Mouse (Mus musculus): ENCODE data around the gene Prkrip1.

Gene Prkrip1

GRCm38 (mm10) chr5:136198474-136199391 is at the start of gene Prkrip1:
Prkrip1 (minus strand) TSS chr5:136198963.
- DNase-seq (ENCODE audit: low spot score in 2 of 2) = peak; percentile 80 to 94

DNA sequence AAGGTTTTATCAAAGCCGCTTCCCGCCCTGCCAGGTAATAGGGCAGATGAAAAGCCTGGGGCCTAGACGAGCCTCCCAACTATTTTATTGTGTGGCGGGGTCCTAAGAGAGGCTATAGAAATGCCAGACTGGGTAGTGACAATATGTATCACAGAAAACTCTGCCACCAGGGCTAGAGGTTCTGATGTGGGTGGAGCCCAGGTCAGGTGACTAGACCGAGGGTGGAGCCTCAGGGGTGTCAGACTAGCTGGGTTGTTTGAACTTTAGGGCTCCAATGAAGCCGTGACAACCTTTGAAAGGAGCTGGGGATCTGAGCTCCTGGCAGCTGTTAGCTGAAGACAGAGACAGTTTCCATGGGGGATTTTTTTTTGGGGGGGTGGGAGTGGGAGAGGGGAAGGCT is 49.7 kb upstream of the Prkrip1 start:
- no peak for DNase-seq (ENCODE audit: low spot score in 2 of 2)

DNA sequence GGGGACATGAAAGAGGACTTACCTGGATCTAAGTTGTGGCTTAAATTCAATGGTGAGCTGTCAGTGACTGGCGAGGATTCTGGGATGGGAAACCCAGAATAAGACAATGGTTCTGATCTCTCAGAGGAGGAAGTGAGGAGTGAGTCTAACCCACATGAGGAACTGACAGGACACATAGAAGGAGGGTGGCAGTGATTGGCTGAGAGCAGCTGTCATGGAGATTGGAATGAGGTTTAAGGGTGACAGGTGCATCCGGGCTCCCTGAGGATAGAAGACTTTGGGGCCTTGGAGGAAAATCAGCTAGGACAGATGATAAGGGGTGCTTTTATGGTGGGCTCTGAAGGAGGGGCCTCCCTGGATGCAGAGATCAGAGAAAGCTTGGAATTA is 47.7 kb upstream of the Prkrip1 start, which contains the start of gene Sh2b2:
Sh2b2 (minus strand) TSS at position 105 of the 387 bp plus-strand sequence.
- DNase-seq (ENCODE audit: low spot score in 2 of 2) = no peak

- DNase-seq (ENCODE audit: low spot score in 2 of 2) = no peak
Measured at GRCm38 (mm10) chr5:136245541-136246451, 47.0 kb upstream of the Prkrip1 start.

- peak; percentile 46 to 79 for DNase-seq (ENCODE audit: low spot score in 2 of 2)
Measured at GRCm38 (mm10) chr5:136244762-136245540, 46.2 kb upstream of the Prkrip1 start.

DNA sequence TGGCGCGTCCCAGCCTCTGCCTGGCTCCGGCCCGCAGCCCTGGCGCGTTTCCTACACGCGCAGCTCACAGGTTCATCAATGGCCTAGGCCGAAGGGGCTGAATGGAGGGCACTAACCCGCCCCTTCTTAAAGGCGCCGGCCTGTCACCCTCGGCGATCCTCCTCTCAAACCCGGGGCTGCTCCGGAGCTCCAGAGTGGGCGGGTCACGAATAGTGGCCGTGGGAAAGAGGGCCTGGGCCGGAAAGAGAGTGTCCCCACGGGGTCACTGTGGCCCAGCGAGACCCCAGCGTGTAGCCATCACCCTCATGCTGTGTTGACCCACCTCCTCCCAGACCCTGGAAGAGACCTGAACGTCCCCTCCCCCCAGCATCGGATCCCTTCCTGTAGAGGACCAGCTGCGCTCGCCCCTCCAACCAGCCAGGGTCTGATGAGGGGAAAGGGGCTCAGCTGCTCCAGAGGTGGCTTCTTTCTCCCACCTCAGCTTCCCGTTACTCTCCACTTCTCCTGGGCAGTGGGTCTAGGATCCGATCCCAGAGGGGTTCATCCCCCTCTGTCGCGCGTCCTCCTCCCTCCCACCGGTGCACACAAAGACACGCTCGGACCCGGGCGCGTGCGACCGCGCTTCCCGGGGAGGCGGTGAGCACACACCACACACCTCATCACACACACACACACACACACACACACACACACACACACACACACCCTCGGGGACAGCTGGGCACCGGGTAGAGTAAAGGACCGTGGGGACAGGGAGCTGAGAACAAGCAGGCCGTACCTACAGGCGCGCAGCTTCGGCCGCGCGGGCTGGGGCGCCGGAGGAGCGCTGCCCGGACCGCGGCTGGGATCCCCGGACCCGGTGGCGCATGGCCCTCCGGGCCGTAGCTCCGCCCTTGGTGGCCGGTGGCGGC is 45.3 kb upstream of the Prkrip1 start:
- peak in 1 of 2 experiments; percentile 20 for DNase-seq (ENCODE audit: low spot score in 2 of 2)

- DNase-seq (ENCODE audit: low spot score in 2 of 2) = no peak
Measured at GRCm38 (mm10) chr5:136241161-136241560, 42.4 kb upstream of the Prkrip1 start.

GRCm38 (mm10) chr5:136240381-136240780 is 41.6 kb upstream of the Prkrip1 start:
- DNase-seq (ENCODE audit: low spot score in 2 of 2) = no peak

GRCm38 (mm10) chr5:136237607-136238006 is 38.8 kb upstream of the Prkrip1 start:
- no peak for DNase-seq (ENCODE audit: low spot score in 2 of 2)

GRCm38 (mm10) chr5:136236611-136237010 is 37.8 kb upstream of the Prkrip1 start:
- no peak for DNase-seq (ENCODE audit: low spot score in 2 of 2)

DNA sequence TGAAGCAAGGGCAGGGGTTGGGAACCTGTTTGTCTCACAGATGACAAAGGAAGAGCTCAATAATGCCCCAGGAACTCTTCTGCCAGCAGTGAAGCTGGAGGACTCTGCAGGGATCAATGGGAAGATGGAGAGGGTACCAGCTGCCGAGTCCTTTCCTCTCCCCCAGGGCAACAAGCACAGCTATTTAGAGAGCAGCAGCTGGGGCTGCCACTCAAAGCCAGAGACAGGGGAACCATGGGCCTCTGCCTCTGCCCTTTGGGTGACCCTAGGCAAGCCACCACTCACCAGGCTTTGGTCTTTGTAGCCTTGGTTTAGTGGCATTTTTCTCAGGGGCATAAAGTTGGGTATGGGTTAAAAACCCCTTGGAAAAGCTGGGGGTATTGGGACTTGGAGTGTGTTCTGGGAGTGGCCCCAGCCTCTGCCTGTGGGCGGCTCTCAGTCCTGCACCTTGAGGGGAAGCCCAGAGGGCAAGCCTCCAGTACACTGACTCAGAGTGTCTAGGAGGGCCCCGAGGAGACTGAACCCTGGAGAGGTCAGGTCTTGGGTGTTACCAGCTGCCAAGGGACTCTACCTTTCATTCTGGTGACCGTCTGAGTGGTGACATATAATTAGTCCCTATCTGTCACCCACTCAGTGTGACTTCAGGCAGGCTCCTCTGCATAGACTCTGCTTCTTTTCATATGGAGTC is 31.7 kb upstream of the Prkrip1 start:
- DNase-seq (ENCODE audit: low spot score in 2 of 2) = no peak

- DNase-seq (ENCODE audit: low spot score in 2 of 2) = no peak
Measured at GRCm38 (mm10) chr5:136226246-136226876, 27.6 kb upstream of the Prkrip1 start.

GRCm38 (mm10) chr5:136218585-136218984 is 19.8 kb upstream of the Prkrip1 start:
- DNase-seq (ENCODE audit: low spot score in 2 of 2) = no peak

DNA sequence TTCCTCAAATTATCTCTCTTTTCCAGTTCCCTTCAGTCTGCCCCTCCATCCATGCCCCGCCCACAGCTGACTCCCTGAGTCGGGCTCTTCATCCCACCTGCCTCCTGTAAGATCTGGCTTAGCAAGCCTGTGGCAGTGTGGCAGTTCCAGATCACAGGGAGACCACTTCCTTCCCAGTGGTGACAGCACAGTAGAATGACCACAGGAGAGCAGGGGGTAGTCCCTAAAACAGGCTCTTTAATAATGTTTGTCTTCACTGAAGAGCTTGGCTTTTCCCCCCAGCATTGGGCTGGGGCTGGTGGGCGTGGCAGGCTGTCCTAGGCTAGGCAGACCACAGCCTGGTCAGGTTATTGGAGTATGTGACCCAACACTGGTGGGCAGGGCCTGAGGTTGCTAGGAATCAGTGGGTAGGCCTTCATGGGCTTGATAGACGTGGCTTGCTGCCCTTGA is 19.2 kb upstream of the Prkrip1 start:
- no peak for DNase-seq (ENCODE audit: low spot score in 2 of 2)

GRCm38 (mm10) chr5:136217004-136217665 is 18.4 kb upstream of the Prkrip1 start:
- DNase-seq (ENCODE audit: low spot score in 2 of 2) = no peak

GRCm38 (mm10) chr5:136215958-136216357 is 17.2 kb upstream of the Prkrip1 start:
- no peak for DNase-seq (ENCODE audit: low spot score in 2 of 2)

DNA sequence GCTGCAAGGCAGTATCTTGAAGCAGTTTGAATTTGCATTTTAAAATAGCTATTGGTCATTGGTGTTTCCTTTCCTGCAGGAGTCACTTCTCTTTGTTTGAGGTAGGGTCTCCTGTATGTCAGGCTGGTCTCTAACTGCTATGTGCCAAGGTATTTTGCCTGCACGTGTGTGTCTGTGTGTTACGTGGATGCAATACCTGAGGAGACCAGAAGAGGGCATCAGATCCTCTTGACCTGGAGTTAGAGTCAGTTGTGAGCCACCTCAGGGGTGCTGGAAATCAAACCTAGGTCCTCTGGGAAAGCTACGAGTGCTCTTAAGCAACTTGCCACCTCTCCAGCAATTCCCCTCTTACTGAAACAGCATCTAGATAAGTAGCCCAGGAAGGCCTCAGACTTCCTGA is 16.4 kb upstream of the Prkrip1 start:
- no peak for DNase-seq (ENCODE audit: low spot score in 2 of 2)

GRCm38 (mm10) chr5:136213716-136214115 is 15.0 kb upstream of the Prkrip1 start:
- no peak for DNase-seq (ENCODE audit: low spot score in 2 of 2)

GRCm38 (mm10) chr5:136212716-136213115 is 14.0 kb upstream of the Prkrip1 start:
- no peak for DNase-seq (ENCODE audit: low spot score in 2 of 2)

Measured in left cerebral cortex, adult 9 months (tissue).